Comparison of ENCODE assay signal across 9 mouse cellular contexts in the genomic region with DNA sequence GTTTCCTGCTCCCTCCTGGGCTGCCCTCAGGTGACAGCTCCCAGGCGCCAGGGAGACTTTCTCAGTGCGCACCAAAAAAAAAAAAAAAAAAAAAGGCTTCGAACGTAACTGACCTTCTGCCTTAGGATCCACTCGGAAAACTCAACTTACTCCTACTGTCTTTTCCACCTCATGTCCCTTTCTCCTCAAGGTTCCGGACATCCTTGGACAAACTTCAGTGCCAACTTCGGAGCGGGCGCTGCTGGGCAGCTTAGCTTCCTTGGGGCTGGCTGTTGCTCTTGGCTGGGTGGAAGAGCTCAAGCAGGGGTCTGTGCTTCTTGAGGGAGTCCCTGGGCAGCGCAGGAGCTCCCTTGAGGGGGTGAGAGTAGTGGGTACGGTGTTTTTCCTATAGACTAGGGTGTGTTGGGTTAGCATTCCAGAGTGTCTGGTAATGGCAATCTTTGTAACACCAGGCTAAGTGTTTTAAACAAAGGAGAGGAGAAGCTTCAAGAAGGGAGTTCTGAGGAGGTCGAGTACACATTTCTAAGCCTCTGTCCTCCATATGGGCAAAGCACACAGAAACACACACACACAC. TPM values are rescaled to one million over a fixed set of nuclear protein-coding genes. Genes with fewer than 3 reads are reported as not detected.
A peak's percentile ranks its signal among the peaks of the same experiment; 100 is the strongest.
DNase-seq lines count a peak whose midpoint lies in the region; ATAC-seq lines count a peak whose summit lies in the region.
"Had no signal": no experiment of that assay in that cellular context is flagged by ENCODE, and none has a peak within 500 bp of the region (broad histone marks: within the 10 kb centered on the region; RNA-seq: fewer than 3 reads in every experiment).

No protein-coding gene starts in this region.

- H3K4me3 ChIP-seq in forebrain, embryonic 10.5 days, result peak overlapping the region; percentile 69
- peak overlapping the region; percentile 74 for H3K4me3 ChIP-seq in hindbrain, embryonic 10.5 days
- H3K4me3 ChIP-seq in stomach, embryonic 14.5 days (ENCODE audit: low read depth, low read length), result peak overlapping the region; percentile 78

- H3K4me2 ChIP-seq in stomach, embryonic 14.5 days (replicated peaks; ENCODE audit: low read depth, low read length), result peak overlapping the region; percentile 87

- H3K27ac ChIP-seq in forebrain, embryonic 10.5 days, result peak overlapping the region; percentile 88
- H3K27ac ChIP-seq in hindbrain, embryonic 10.5 days, result peak overlapping the region; percentile 91
- peak overlapping the region; percentile 89; the same call in 1 of the 2 replicates for H3K27ac ChIP-seq in stomach, embryonic 14.5 days (ENCODE audit: low read length)

- intact Hi-C loops in left cerebral cortex, postnatal 36 days (cut with DNase I), result loop anchor here (5.0 kb wide), 2 partner anchors 46 to 179 kb away; no protein-coding TSS in a partner anchor

- peaks cover 34% of the 10 kb centered on the region for H3K4me1 ChIP-seq in forebrain, embryonic 10.5 days
- H3K4me1 ChIP-seq in hindbrain, embryonic 10.5 days (replicated peaks), result peaks cover 18% of the 10 kb centered on the region
- peaks cover 4% of the 10 kb centered on the region; the same call in 1 of the 2 replicates for H3K4me1 ChIP-seq in stomach, embryonic 14.5 days (ENCODE audit: control insufficient read depth, insufficient read depth, low read length)

- H3K27me3 ChIP-seq in forebrain, embryonic 10.5 days (ENCODE audit: poor library complexity, severe bottlenecking), result peaks cover 76% of the 10 kb centered on the region
- peaks cover 10% of the 10 kb centered on the region for H3K27me3 ChIP-seq in hindbrain, embryonic 10.5 days (ENCODE audit: insufficient read depth, poor library complexity, severe bottlenecking)
- no peaks in the 10 kb centered on the region for H3K27me3 ChIP-seq in stomach, embryonic 14.5 days (ENCODE audit: control insufficient read depth, insufficient read depth, low read length)
- H3K27me3 ChIP-seq: CH12.LX had no signal

- H3K36me3 ChIP-seq in forebrain, embryonic 10.5 days (replicated peaks), result no peaks in the 10 kb centered on the region
- H3K36me3 ChIP-seq in hindbrain, embryonic 10.5 days, result no peaks in the 10 kb centered on the region
- H3K36me3 ChIP-seq in stomach, embryonic 14.5 days (ENCODE audit: control insufficient read depth, insufficient read depth, low read length), result no peaks in the 10 kb centered on the region

- H3K9ac ChIP-seq in stomach, embryonic 14.5 days (replicated peaks; ENCODE audit: low read depth, low read length), result peak overlapping the region; percentile 76

- no peaks in the 10 kb centered on the region for H3K9me3 ChIP-seq in forebrain, embryonic 10.5 days
- no peaks in the 10 kb centered on the region for H3K9me3 ChIP-seq in hindbrain, embryonic 10.5 days
- H3K9me3 ChIP-seq in stomach, embryonic 14.5 days (ENCODE audit: control insufficient read depth, low read depth, low read length), result no peaks in the 10 kb centered on the region

- under 1% methylated on average over 12 of the region's 12 CpGs for WGBS in forebrain, embryonic 10.5 days
- under 1% methylated on average over 12 of the region's 12 CpGs for WGBS in hindbrain, embryonic 10.5 days
- 2% methylated on average over 12 of the region's 12 CpGs for WGBS in stomach, embryonic 14.5 days

- peak; percentile 35 to 78 for DNase-seq in adrenal gland, adult (ENCODE audit: inconsistent age in 2 of 2, low spot score in 1 of 2)
- no peak for DNase-seq in adrenal gland, postnatal 4 days (ENCODE audit: low spot score in 2 of 2)
- DNase-seq in NIH3T3 (ENCODE audit: low read depth), result peak; percentile 54
- peak; percentile 39 for DNase-seq in forebrain, embryonic 10.5 days (ENCODE audit: extremely low spot score, low spot score)
- peak; percentile 33 for DNase-seq in hindbrain, embryonic 10.5 days (ENCODE audit: low spot score)
- DNase-seq in left cerebral cortex, postnatal 36 days (ENCODE audit: low spot score in 2 of 2), result peak; percentile 28 to 29

- peak; percentile 22 for ATAC-seq in megakaryocyte, adult 5-6 weeks (ENCODE audit: poor library complexity, severe bottlenecking)
- ATAC-seq in stomach, embryonic 14.5 days (ENCODE audit: insufficient number of reproducible peaks, insufficient read depth, low FRiP score, low read depth), result peak; percentile 28; the same call in 1 of the 2 replicates

RNA-seq across cellular contexts. Expression of a gene that starts 1.4 kb away (rescaled TPM):
- 10 to 100 TPM; 68.6 to 76.4 TPM for total RNA-seq in adrenal gland, postnatal 4 days (2021)
- polyA plus RNA-seq in forebrain, embryonic 10.5 days (2016; fragmentation: Nextera tagmentation; extraction: Ambion mirVana), result 111 and 114 TPM in 2 replicates
- 134 and 137 TPM in 2 replicates for polyA plus RNA-seq in hindbrain, embryonic 10.5 days (2016; fragmentation: Nextera tagmentation; extraction: Ambion mirVana)
- 10 to 100 TPM; 42.7 to 43.2 TPM for total RNA-seq in left cerebral cortex, postnatal 36 days (2021)
- total RNA-seq in megakaryocyte, adult 5-6 weeks (2015), result 79.1 and 81.1 TPM in 2 replicates
- 65.0 and 68.5 TPM in 2 replicates for total RNA-seq in megakaryocyte, adult 5-6 weeks (2017)
- 127 and 132 TPM in 2 replicates for polyA plus RNA-seq in stomach, embryonic 14.5 days (2014; fragmentation: Nextera tagmentation; extraction: Ambion mirVana)
- total RNA-seq: CH12.LX had no signal

Comparison
In these comparisons a context has a peak if more than half of its experiments do, and no peak if none do; other contexts are left out.
1. DNase-seq: peak in adrenal gland, adult (2 of 2), NIH3T3 (single experiment), forebrain, embryonic 10.5 days (single experiment), hindbrain, embryonic 10.5 days (single experiment) and left cerebral cortex, postnatal 36 days (2 of 2); none in adrenal gland, postnatal 4 days (0 of 2).
2. Peak in every context shown above with its lines, with median percentiles within 50 percentile points of each other: H3K27ac ChIP-seq and H3K4me3 ChIP-seq.